Mouse (Mus musculus): ENCODE data around the gene Trim15. TPM values are rescaled to one million over a fixed set of nuclear protein-coding genes. Genes with fewer than 3 reads are reported as not detected.

Trim15 gene
- polyA plus RNA-seq, 1 experiment = not detected

GRCm38 (mm10) chr17:36849992-36850391, 17.0 kb downstream of the Trim15 start:
- no peaks in the 10 kb centered on the region for H3K9me3 ChIP-seq
- peaks cover 67% of the 10 kb centered on the region for H3K4me1 ChIP-seq
- no peaks in the 10 kb centered on the region for H3K27me3 ChIP-seq (replicated peaks)
- H3K36me3 ChIP-seq (replicated peaks; ENCODE audit: low read length) = peaks cover 57% of the 10 kb centered on the region
- no peak for TF ChIP-seq FLI1 (IDR thresholded peaks at IDR 0.05; ENCODE audit: low read length)
- TF ChIP-seq GATA1 (IDR thresholded peaks at IDR 0.05; ENCODE audit: borderline replicate concordance, low read length) = no peak
- H3K4me3 ChIP-seq (replicated peaks) = peak overlapping the region; percentile 44

DNA sequence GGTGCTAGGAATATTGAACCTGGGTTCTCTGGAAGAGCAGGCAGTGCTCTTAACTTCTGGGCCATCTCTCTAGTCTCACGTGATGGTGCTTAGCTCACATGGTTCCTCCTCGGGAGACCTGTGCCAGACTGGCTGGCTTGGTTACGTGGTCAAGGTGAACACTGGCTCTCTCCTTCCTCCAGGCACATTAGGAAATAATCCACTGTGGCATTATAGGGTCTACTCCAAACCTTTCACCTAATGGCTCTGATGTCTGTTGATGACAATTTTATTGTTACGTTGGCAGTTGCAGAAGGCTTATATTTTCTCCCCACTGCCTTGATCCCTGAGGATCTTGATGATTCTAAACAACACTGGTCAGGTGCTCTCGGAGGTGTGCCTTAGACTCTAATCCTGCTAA, 18.1 kb downstream of the Trim15 start:
- TF ChIP-seq FLI1 (IDR thresholded peaks at IDR 0.05; ENCODE audit: low read length) = no peak
- TF ChIP-seq GATA1 (IDR thresholded peaks at IDR 0.05; ENCODE audit: borderline replicate concordance, low read length) = no peak
- H3K4me1 ChIP-seq = peaks cover 78% of the 10 kb centered on the region
- peaks cover 47% of the 10 kb centered on the region for H3K36me3 ChIP-seq (replicated peaks; ENCODE audit: low read length)
- H3K27me3 ChIP-seq (replicated peaks) = no peaks in the 10 kb centered on the region
- no peaks in the 10 kb centered on the region for H3K9me3 ChIP-seq
- H3K4me3 ChIP-seq (replicated peaks) = no peak overlapping the region

- peaks cover 27% of the 10 kb centered on the region for H3K36me3 ChIP-seq (replicated peaks; ENCODE audit: low read length)
- no peaks in the 10 kb centered on the region for H3K27me3 ChIP-seq (replicated peaks)
- TF ChIP-seq FLI1 (IDR thresholded peaks at IDR 0.05; ENCODE audit: low read length) = no peak
- no peak for TF ChIP-seq GATA1 (IDR thresholded peaks at IDR 0.05; ENCODE audit: borderline replicate concordance, low read length)
- no peaks in the 10 kb centered on the region for H3K9me3 ChIP-seq
- peaks cover 85% of the 10 kb centered on the region for H3K4me1 ChIP-seq
- H3K4me3 ChIP-seq (replicated peaks) = no peak overlapping the region
Measured at GRCm38 (mm10) chr17:36844725-36845124, 22.3 kb downstream of the Trim15 start.

- peaks cover 84% of the 10 kb centered on the region for H3K4me1 ChIP-seq
- H3K36me3 ChIP-seq (replicated peaks; ENCODE audit: low read length) = peaks cover 28% of the 10 kb centered on the region
- TF ChIP-seq FLI1 (IDR thresholded peaks at IDR 0.05; ENCODE audit: low read length) (0 out of 2 replicates have a peak, but pooled peaks have one; percentile 45), GATA1 (IDR thresholded peaks at IDR 0.05; ENCODE audit: borderline replicate concordance, low read length) (peak; percentile 94)
- no peaks in the 10 kb centered on the region for H3K9me3 ChIP-seq
- H3K4me3 ChIP-seq (replicated peaks) = peak overlapping the region; percentile 71
- H3K27me3 ChIP-seq (replicated peaks) = no peaks in the 10 kb centered on the region
Measured at GRCm38 (mm10) chr17:36844286-36844719, 22.7 kb downstream of the Trim15 start.

DNA sequence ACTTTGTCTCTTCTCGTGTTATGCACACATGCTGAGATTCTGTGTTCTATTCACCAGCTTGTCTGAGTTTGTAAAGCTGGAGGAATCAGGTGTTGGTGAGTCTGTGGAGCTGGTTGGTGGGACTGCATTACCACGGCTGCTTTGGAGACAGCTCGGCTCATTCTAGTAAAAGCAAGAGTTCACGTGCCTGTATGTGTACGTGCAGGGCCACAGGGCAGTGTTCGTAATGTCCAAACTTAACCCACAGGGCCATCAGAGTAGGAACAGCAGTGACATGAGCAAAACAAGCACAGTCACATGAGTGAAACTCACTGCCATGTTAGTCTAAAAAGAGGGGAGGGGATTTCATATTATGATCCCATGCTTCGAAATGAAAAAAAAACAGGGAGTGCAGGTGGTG, 23.3 kb downstream of the Trim15 start:
- no peak for TF ChIP-seq GATA1 (IDR thresholded peaks at IDR 0.05; ENCODE audit: borderline replicate concordance, low read length)
- TF ChIP-seq FLI1 (IDR thresholded peaks at IDR 0.05; ENCODE audit: low read length) = no peak
- Histone ChIP-seq H3K4me3 (replicated peaks) (peak overlapping the region; percentile 64), H3K36me3 (replicated peaks; ENCODE audit: low read length) (peaks cover 32% of the 10 kb centered on the region), H3K27me3 (replicated peaks) (no peaks in the 10 kb centered on the region), H3K9me3 (no peaks in the 10 kb centered on the region), H3K4me1 (peaks cover 84% of the 10 kb centered on the region)

DNA sequence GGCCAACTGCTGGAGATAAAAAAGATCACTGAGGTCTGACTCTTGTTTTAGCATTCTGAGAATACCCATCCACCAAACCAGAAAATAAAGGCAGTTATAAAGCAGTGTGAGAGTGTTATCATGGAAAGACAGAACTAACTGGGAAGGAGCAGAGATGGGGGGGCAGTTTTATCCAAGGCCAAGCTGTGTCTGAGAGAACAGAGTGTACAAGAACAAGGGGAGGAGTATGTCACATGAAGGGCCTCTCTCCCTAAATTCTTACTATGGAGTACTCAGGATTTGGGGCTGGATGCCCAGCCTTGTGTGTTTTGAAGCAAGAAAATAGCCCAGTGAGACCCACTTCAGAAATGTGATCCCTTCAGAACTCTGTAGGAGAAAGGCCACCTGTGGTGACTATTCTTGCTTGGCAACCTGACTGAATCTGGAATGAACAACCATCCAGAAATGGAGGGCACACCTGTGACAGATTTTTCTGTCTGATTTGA, 26.0 kb downstream of the Trim15 start:
- no peak for TF ChIP-seq GATA1 (IDR thresholded peaks at IDR 0.05; ENCODE audit: borderline replicate concordance, low read length)
- no peak for TF ChIP-seq FLI1 (IDR thresholded peaks at IDR 0.05; ENCODE audit: low read length)
- Histone ChIP-seq H3K4me1 (peaks cover 88% of the 10 kb centered on the region), H3K36me3 (replicated peaks; ENCODE audit: low read length) (peaks cover 27% of the 10 kb centered on the region)

GRCm38 (mm10) chr17:36839931-36840330, 27.1 kb downstream of the Trim15 start:
- Histone ChIP-seq H3K36me3 (replicated peaks; ENCODE audit: low read length) (peaks cover 27% of the 10 kb centered on the region), H3K9me3 (no peaks in the 10 kb centered on the region), H3K27me3 (replicated peaks) (no peaks in the 10 kb centered on the region), H3K4me1 (peaks cover 83% of the 10 kb centered on the region), H3K4me3 (replicated peaks) (no peak overlapping the region)
- TF ChIP-seq FLI1 (IDR thresholded peaks at IDR 0.05; ENCODE audit: low read length) (no peak), GATA1 (IDR thresholded peaks at IDR 0.05; ENCODE audit: borderline replicate concordance, low read length) (no peak)

More for the DNA sequence above, 26.0 kb downstream of the Trim15 start:
- no peaks in the 10 kb centered on the region for H3K27me3 ChIP-seq (replicated peaks)
- H3K9me3 ChIP-seq = no peaks in the 10 kb centered on the region
- no peak overlapping the region for H3K4me3 ChIP-seq (replicated peaks)

DNA sequence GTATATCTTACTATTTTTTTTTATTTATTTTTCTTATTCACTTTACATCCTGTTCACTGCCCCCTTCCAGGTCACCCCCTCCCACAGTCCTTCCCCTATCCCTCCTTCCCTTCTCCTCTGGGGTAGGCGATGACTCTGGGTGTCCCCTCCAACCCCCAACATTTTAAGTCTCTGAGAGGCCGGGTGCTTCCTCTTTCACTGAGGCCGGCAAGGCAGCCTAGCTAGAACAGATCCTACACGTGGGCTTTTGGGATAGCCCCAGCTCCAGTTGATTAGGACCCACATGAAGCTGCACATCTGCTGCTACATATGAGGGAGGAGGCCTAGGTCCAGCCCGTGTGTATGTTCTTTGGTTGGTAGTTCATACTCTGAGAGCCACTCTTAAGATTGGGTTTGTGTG, 28.0 kb downstream of the Trim15 start:
- TF ChIP-seq FLI1 (IDR thresholded peaks at IDR 0.05; ENCODE audit: low read length) = no peak
- no peak for TF ChIP-seq GATA1 (IDR thresholded peaks at IDR 0.05; ENCODE audit: borderline replicate concordance, low read length)
- H3K36me3 ChIP-seq (replicated peaks; ENCODE audit: low read length) = peaks cover 27% of the 10 kb centered on the region
- no peaks in the 10 kb centered on the region for H3K9me3 ChIP-seq
- no peak overlapping the region for H3K4me3 ChIP-seq (replicated peaks)
- H3K27me3 ChIP-seq (replicated peaks) = peaks cover 3% of the 10 kb centered on the region
- H3K4me1 ChIP-seq = peaks cover 74% of the 10 kb centered on the region

- TF ChIP-seq FLI1 (IDR thresholded peaks at IDR 0.05; ENCODE audit: low read length) (no peak), GATA1 (IDR thresholded peaks at IDR 0.05; ENCODE audit: borderline replicate concordance, low read length) (no peak)
- peaks cover 15% of the 10 kb centered on the region for H3K36me3 ChIP-seq (replicated peaks; ENCODE audit: low read length)
- peaks cover 54% of the 10 kb centered on the region for H3K4me1 ChIP-seq
- peak within 1 kb of the TSS; percentile 94 for H3K4me3 ChIP-seq (replicated peaks)
- H3K27me3 ChIP-seq (replicated peaks) = peaks cover 6% of the 10 kb centered on the region
- no peaks in the 10 kb centered on the region for H3K9me3 ChIP-seq
Measured at GRCm38 (mm10) chr17:36836874-36837647, 29.9 kb downstream of the Trim15 start, which contains the start of gene Trim26. TSS of gene Trim26 (plus strand) at chr17:36837134.

- Histone ChIP-seq H3K27me3 (replicated peaks) (peaks cover 6% of the 10 kb centered on the region), H3K9me3 (no peaks in the 10 kb centered on the region), H3K4me1 (peaks cover 52% of the 10 kb centered on the region), H3K4me3 (replicated peaks) (peak overlapping the region; percentile 94), H3K36me3 (replicated peaks; ENCODE audit: low read length) (peaks cover 15% of the 10 kb centered on the region)
- no peak for TF ChIP-seq FLI1 (IDR thresholded peaks at IDR 0.05; ENCODE audit: low read length)
- no peak for TF ChIP-seq GATA1 (IDR thresholded peaks at IDR 0.05; ENCODE audit: borderline replicate concordance, low read length)
Measured at GRCm38 (mm10) chr17:36836427-36836812, 30.6 kb downstream of the Trim15 start.

All from megakaryocyte, embryonic 14.5 days (primary cell).